Mouse (Mus musculus) bone marrow, adult 2 months (tissue): ENCODE measurements at regions not wholly inside any gene's neighbourhood (a gene's known extent, or its start where the extent isn't known, plus 50 kb on each side); places are given as distances from the start of the nearest gene placed in this dataset.

Experiments
- CTCF ChIP-seq: fragments of 200-500 bp; IDR thresholded peaks from 2 replicates; pipeline ENCODE4 v1.5.1; 2011; ENCODE audit warnings: low read length, control low read depth; ENCODE audit not compliant: control insufficient read depth, insufficient read depth
- POLR2A ChIP-seq: fragments of 200-500 bp; IDR thresholded peaks from 2 replicates; pipeline ENCODE4 v1.6.1; 2011; ENCODE audit warnings: low read depth, mild to moderate bottlenecking, control low read depth, low read length, borderline replicate concordance; ENCODE audit not compliant: control insufficient read depth

DNA sequence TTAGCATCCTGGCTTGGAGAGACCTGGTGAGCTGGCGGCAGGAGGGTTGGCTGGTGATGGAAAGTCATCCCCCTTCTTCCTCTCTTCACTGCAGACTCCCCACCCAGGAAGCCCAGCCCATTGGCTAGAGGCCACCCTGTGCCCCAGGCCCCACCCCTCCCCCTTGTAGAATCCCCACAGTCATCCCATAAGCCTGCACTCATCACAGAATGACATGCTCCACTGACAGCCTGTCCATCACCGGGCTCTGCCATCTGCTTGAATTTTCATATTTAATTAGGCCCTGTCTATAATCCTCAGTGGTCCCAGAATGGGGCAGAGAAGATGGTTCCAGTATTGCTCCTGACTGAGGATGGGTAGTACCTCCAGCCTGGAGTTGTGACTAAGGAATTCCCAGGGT, 79.3 kb upstream of the Csf3r start:
- TF ChIP-seq CTCF (no peak), POLR2A (no peak)
